9 mouse cellular contexts compared by ENCODE assay signal in genomic region chr5:149634409-149635035, GRCm38 (mm10). TPM values are rescaled to one million over a fixed set of nuclear protein-coding genes. Genes with fewer than 3 reads are reported as not detected.
DNase-seq lines count a peak whose midpoint lies in the region; ATAC-seq and TF ChIP-seq lines count a peak whose summit lies in the region.
"Had no signal": no experiment of that assay in that cellular context is flagged by ENCODE, and none has a peak within 500 bp of the region (broad histone marks: within the 10 kb centered on the region; RNA-seq: fewer than 3 reads in every experiment).

No protein-coding gene starts in this region.

- 73% methylated on average over 11 of the region's 11 CpGs for WGBS in embryonic facial prominence, embryonic 12.5 days
- WGBS in intestine, embryonic 16.5 days: 56% methylated on average over 11 of the region's 11 CpGs
- 81% methylated on average over 11 of the region's 11 CpGs for WGBS in neural tube, embryonic 14.5 days

- DNase-seq in left cerebral cortex, adult 2 months (ENCODE audit: extremely low spot score in 1 of 2, low spot score in 2 of 2): no peak
- no peak for DNase-seq in left cerebral cortex, postnatal 4 days
- no peak for DNase-seq in ovary, postnatal 14 days (ENCODE audit: low spot score)
- DNase-seq in adrenal gland, postnatal 25 days: no peak
- DNase-seq in layer of hippocampus, adult 8-10 months (ENCODE audit: low spot score in 2 of 2): no peak
- DNase-seq: adrenal gland, postnatal 36 days had no signal

- H3K4me1 ChIP-seq in embryonic facial prominence, embryonic 12.5 days: peaks cover 14% of the 10 kb centered on the region
- peaks cover 6% of the 10 kb centered on the region for H3K4me1 ChIP-seq in intestine, embryonic 16.5 days (ENCODE audit: control insufficient read depth, insufficient read depth, low read length)
- peaks cover 19% of the 10 kb centered on the region; the same call in 1 of the 2 replicates for H3K4me1 ChIP-seq in neural tube, embryonic 14.5 days (ENCODE audit: control insufficient read depth, insufficient read depth, low read length)

- ATAC-seq in embryonic facial prominence, embryonic 12.5 days (ENCODE audit: insufficient number of reproducible peaks, insufficient read depth, low FRiP score, low TSS enrichment): no peak
- ATAC-seq in intestine, embryonic 16.5 days: no peak
- ATAC-seq in neural tube, embryonic 14.5 days (ENCODE audit: low read depth): no peak

- no peak for TF ChIP-seq CTCF in left cerebral cortex, adult 2 months (IDR thresholded peaks at IDR 0.05)

- peak overlapping the region; percentile 83 for H3K4me3 ChIP-seq in left cerebral cortex, adult 2 months
- H3K4me3 ChIP-seq in embryonic facial prominence, embryonic 12.5 days: peak overlapping the region; percentile 76
- H3K4me3 ChIP-seq in intestine, embryonic 16.5 days (ENCODE audit: low read length): peak overlapping the region; percentile 66
- peak overlapping the region; percentile 54 for H3K4me3 ChIP-seq in neural tube, embryonic 14.5 days (ENCODE audit: low read depth, low read length)

- H3K36me3 ChIP-seq in embryonic facial prominence, embryonic 12.5 days: peaks cover 41% of the 10 kb centered on the region
- peaks cover 7% of the 10 kb centered on the region for H3K36me3 ChIP-seq in intestine, embryonic 16.5 days (ENCODE audit: control insufficient read depth, insufficient read depth, low read length)
- H3K36me3 ChIP-seq in neural tube, embryonic 14.5 days (ENCODE audit: control insufficient read depth, insufficient read depth, low read length): peaks cover 28% of the 10 kb centered on the region

- no peaks in the 10 kb centered on the region for H3K9me3 ChIP-seq in embryonic facial prominence, embryonic 12.5 days
- no peaks in the 10 kb centered on the region for H3K9me3 ChIP-seq in intestine, embryonic 16.5 days (ENCODE audit: control insufficient read depth, low read length)
- H3K9me3 ChIP-seq in neural tube, embryonic 14.5 days (ENCODE audit: control insufficient read depth, low read length): no peaks in the 10 kb centered on the region

- H3K4me2 ChIP-seq in embryonic facial prominence, embryonic 12.5 days (replicated peaks): peak overlapping the region; percentile 82
- H3K4me2 ChIP-seq in intestine, embryonic 16.5 days (ENCODE audit: low read depth, low read length): peak overlapping the region; percentile 61
- peak overlapping the region; percentile 58 for H3K4me2 ChIP-seq in neural tube, embryonic 14.5 days (ENCODE audit: low read depth, low read length)

- H3K27ac ChIP-seq in left cerebral cortex, adult 2 months: no peak overlapping the region; the same call in 1 of the 2 replicates
- H3K27ac ChIP-seq in embryonic facial prominence, embryonic 12.5 days: no peak overlapping the region
- no peak overlapping the region for H3K27ac ChIP-seq in intestine, embryonic 16.5 days (ENCODE audit: low read length)
- no peak overlapping the region for H3K27ac ChIP-seq in neural tube, embryonic 14.5 days (ENCODE audit: low read depth, low read length)

- H3K27me3 ChIP-seq in embryonic facial prominence, embryonic 12.5 days: no peaks in the 10 kb centered on the region
- H3K27me3 ChIP-seq in intestine, embryonic 16.5 days (replicated peaks; ENCODE audit: control insufficient read depth, insufficient read depth, low read length): no peaks in the 10 kb centered on the region
- no peaks in the 10 kb centered on the region for H3K27me3 ChIP-seq in neural tube, embryonic 14.5 days (ENCODE audit: control insufficient read depth, insufficient read depth, low read length)

- H3K9ac ChIP-seq in embryonic facial prominence, embryonic 12.5 days: peak overlapping the region; percentile 81
- peak overlapping the region; percentile 81 for H3K9ac ChIP-seq in intestine, embryonic 16.5 days (ENCODE audit: low read depth, low read length)
- H3K9ac ChIP-seq in neural tube, embryonic 14.5 days (replicated peaks; ENCODE audit: low read depth, low read length): peak overlapping the region; percentile 56

- intact Hi-C loops in left cerebral cortex, adult 2 months (cut with DNase I): loop anchor here (2.0 kb wide), 1 partner anchor 98 kb away; no protein-coding TSS in a partner anchor
- intact Hi-C loops in left cerebral cortex, postnatal 4 days (cut with DNase I): no loop called here

RNA-seq across cellular contexts. Expression of gene Hsph1, which starts 1.7 kb away (rescaled TPM):
- 100 to 1,000 TPM; 373 to 381 TPM for total RNA-seq in left cerebral cortex, adult 2 months (2021)
- total RNA-seq in left cerebral cortex, postnatal 4 days (2021): 100 to 1,000 TPM; 178 to 180 TPM
- polyA plus RNA-seq in embryonic facial prominence, embryonic 12.5 days (2016; fragmentation: Nextera tagmentation; extraction: Ambion mirVana): 81.7 and 83.7 TPM in 2 replicates
- 47.7 and 47.9 TPM in 2 replicates for polyA plus RNA-seq in intestine, embryonic 16.5 days (2015; fragmentation: Nextera tagmentation; extraction: Ambion mirVana)
- polyA plus RNA-seq in neural tube, embryonic 14.5 days (2014; fragmentation: Nextera tagmentation; extraction: Ambion mirVana): 97.1 and 112 TPM in 2 replicates
- total RNA-seq in adrenal gland, postnatal 25 days (2021): 88.5 and 267 TPM in 2 replicates
- total RNA-seq in layer of hippocampus, adult 8-10 months (2022): 100 to 1,000 TPM; 269 to 406 (median 334) TPM

RNA-seq across cellular contexts. Expression of gene B3glct, which starts 43.5 kb away (rescaled TPM):
- total RNA-seq in left cerebral cortex, adult 2 months (2021): 10 to 100 TPM; 14.0 to 15.1 TPM
- total RNA-seq in left cerebral cortex, postnatal 4 days (2021): 10 to 100 TPM; 27.0 to 33.5 TPM
- 15.7 and 16.9 TPM in 2 replicates for polyA plus RNA-seq in embryonic facial prominence, embryonic 12.5 days (2016; fragmentation: Nextera tagmentation; extraction: Ambion mirVana)
- polyA plus RNA-seq in intestine, embryonic 16.5 days (2015; fragmentation: Nextera tagmentation; extraction: Ambion mirVana): 9.7 and 11.4 TPM in 2 replicates
- polyA plus RNA-seq in neural tube, embryonic 14.5 days (2014; fragmentation: Nextera tagmentation; extraction: Ambion mirVana): 20.1 and 22.2 TPM in 2 replicates
- total RNA-seq in adrenal gland, postnatal 25 days (2021): 25.3 and 25.7 TPM in 2 replicates
- 10 to 100 TPM; 12.1 to 18.7 (median 13.8) TPM for total RNA-seq in layer of hippocampus, adult 8-10 months (2022)
